Mouse (Mus musculus): Measurements from ENCODE around the gene Phrf1. TPM values are rescaled to one million over a fixed set of nuclear protein-coding genes. Genes with fewer than 3 reads are reported as not detected.

Phrf1 gene
- polyA plus RNA-seq (2012; rRNA removed) (37.6 and 42.6 TPM in 2 replicates), polyA plus RNA-seq (2014; fragmentation: Nextera tagmentation; extraction: Ambion mirVana) (65.9 and 72.7 TPM in 2 replicates)

DNA sequence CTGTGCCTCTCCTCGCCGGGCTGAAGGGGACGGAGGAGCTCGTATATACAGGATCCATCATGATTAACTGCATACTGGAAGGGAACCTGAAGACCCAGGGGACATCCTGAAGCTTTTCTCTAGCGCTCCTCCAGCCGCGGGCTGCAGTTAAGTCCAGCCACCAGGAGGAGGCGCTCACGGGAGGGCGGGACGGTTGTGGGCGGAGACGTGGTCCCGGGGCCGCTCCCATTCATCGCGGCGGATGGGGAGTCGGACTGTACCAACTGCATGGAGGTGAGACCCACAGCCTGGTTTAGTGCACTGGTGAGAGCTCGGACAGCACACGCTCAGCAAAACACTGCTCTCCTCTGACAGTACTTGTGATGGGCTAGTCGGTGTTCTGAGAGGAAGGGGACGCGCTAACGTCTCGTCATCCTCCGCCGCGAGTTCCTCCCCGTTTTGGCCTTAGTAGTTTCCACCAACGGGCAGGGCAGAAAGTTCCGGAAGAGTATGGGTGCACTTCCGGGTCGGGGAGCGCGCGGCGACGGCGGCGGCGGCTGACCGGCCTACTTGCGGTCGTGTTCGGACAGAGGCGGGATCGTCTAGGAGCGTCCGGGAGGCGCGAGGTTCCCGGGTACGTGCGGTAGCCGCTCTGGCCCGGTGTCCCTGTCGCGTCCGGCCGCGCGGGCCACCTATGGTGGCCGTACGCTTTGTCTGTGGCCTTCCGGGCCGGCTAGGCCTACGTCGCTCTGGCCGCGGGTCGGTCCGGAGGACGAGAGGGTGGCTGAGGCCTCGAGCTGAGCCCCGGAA is at the start of gene Phrf1:
Gene Phrf1, plus strand, starts transcription at position 506 of the 789 bp plus-strand sequence.
- Histone ChIP-seq H3K36me3 (ENCODE audit: control insufficient read depth, insufficient read depth, low read length) (peaks cover 31% of the 10 kb centered on the region), H3K4me2 (replicated peaks; ENCODE audit: low read depth, low read length, severe bottlenecking) (peak within 1 kb of the TSS; percentile 88), H3K27ac (replicated peaks; ENCODE audit: low read depth, low read length) (peak within 1 kb of the TSS; percentile 97), H3K4me1 (ENCODE audit: control insufficient read depth, insufficient read depth, low read length) (peaks cover 6% of the 10 kb centered on the region), H3K9ac (ENCODE audit: low read depth, low read length, severe bottlenecking) (peak within 1 kb of the TSS; percentile 95), H3K4me3 (replicated peaks; ENCODE audit: low read length) (peak within 1 kb of the TSS; percentile 97), H3K9me3 (ENCODE audit: control insufficient read depth, low read length) (no peaks in the 10 kb centered on the region), H3K27me3 (ENCODE audit: control insufficient read depth, insufficient read depth, low read length) (no peaks in the 10 kb centered on the region)
- whole genome bisulfite sequencing = under 1% methylated on average over 51 of the region's 76 CpGs
- DNase-seq (ENCODE audit: low spot score) (peak; percentile 81), ATAC-seq (ENCODE audit: low FRiP score, low read depth) (peak; percentile 94)
- TF ChIP-seq POLR2A (IDR thresholded peaks at IDR 0.05; ENCODE audit: borderline replicate concordance, extremely low read depth, insufficient read depth, insufficient read length) = peak; percentile 80; the same call in 1 of the 2 replicates

DNA sequence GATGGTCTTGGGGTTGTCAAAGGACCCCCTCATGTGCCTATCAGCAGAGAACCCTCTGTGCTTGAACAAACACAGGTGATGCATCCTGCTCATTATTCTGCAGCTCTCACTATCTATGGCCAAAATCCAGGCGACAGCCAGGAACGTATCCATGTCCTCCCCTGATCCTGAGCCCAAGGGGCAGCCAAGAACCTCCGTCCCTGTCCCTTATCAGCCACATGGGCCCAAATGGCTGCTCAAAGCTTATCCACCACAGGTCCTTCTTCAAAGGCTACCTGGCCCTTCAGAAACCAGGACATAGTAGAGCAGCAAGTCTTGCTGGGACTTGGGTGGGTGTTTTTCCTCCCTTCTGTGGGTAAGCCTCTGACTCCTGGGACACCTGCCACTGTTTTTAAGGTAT is 40.4 kb upstream of the Phrf1 start:
- TF ChIP-seq POLR2A (IDR thresholded peaks at IDR 0.05; ENCODE audit: borderline replicate concordance, extremely low read depth, insufficient read depth, insufficient read length) = no peak
- H3K4me2 ChIP-seq (replicated peaks; ENCODE audit: low read depth, low read length, severe bottlenecking) = no peak overlapping the region
- H3K9me3 ChIP-seq (ENCODE audit: control insufficient read depth, low read length) = no peaks in the 10 kb centered on the region
- no peaks in the 10 kb centered on the region for H3K27me3 ChIP-seq (ENCODE audit: control insufficient read depth, insufficient read depth, low read length)
- H3K4me3 ChIP-seq (replicated peaks; ENCODE audit: low read length) = no peak overlapping the region
- no peak overlapping the region for H3K9ac ChIP-seq (ENCODE audit: low read depth, low read length, severe bottlenecking)
- DNase-seq (ENCODE audit: low spot score) (no peak), ATAC-seq (ENCODE audit: low FRiP score, low read depth) (no peak)
- H3K36me3 ChIP-seq (ENCODE audit: control insufficient read depth, insufficient read depth, low read length) = peaks cover 35% of the 10 kb centered on the region
- H3K4me1 ChIP-seq (ENCODE audit: control insufficient read depth, insufficient read depth, low read length) = peaks cover 9% of the 10 kb centered on the region
- WGBS = 91% methylated on average over 3 of the region's 3 CpGs
- H3K27ac ChIP-seq (replicated peaks; ENCODE audit: low read depth, low read length) = no peak overlapping the region

DNA sequence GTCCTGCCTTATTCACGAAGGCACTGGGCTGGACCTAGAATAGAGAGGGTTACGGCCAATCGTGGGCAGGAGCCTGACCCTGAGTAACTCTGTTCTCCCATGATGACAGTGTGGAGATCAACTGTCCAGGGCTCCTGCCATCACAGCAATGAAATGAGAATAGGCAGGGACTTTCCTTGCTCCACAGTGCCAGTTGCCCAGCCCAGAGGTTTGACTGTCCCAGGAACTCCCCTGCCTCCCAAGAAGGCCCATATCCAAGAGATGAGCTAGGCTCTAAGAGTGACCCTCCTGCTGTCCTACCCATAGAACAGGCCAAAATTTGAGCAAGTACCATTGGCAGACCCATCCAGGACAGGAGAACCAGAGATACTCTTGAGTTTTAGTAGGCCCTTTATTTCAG is 39.9 kb upstream of the Phrf1 start:
- Histone ChIP-seq H3K9ac (ENCODE audit: low read depth, low read length, severe bottlenecking) (no peak overlapping the region), H3K4me2 (replicated peaks; ENCODE audit: low read depth, low read length, severe bottlenecking) (no peak overlapping the region), H3K27me3 (ENCODE audit: control insufficient read depth, insufficient read depth, low read length) (no peaks in the 10 kb centered on the region), H3K4me1 (ENCODE audit: control insufficient read depth, insufficient read depth, low read length) (peaks cover 9% of the 10 kb centered on the region), H3K9me3 (ENCODE audit: control insufficient read depth, low read length) (no peaks in the 10 kb centered on the region), H3K4me3 (replicated peaks; ENCODE audit: low read length) (no peak overlapping the region), H3K27ac (replicated peaks; ENCODE audit: low read depth, low read length) (no peak overlapping the region), H3K36me3 (ENCODE audit: control insufficient read depth, insufficient read depth, low read length) (peaks cover 35% of the 10 kb centered on the region)
- no peak for TF ChIP-seq POLR2A (IDR thresholded peaks at IDR 0.05; ENCODE audit: borderline replicate concordance, extremely low read depth, insufficient read depth, insufficient read length)
- ATAC-seq (ENCODE audit: low FRiP score, low read depth) (no peak), DNase-seq (ENCODE audit: low spot score) (no peak)
- 88% methylated on average over 3 of the region's 3 CpGs for WGBS

DNA sequence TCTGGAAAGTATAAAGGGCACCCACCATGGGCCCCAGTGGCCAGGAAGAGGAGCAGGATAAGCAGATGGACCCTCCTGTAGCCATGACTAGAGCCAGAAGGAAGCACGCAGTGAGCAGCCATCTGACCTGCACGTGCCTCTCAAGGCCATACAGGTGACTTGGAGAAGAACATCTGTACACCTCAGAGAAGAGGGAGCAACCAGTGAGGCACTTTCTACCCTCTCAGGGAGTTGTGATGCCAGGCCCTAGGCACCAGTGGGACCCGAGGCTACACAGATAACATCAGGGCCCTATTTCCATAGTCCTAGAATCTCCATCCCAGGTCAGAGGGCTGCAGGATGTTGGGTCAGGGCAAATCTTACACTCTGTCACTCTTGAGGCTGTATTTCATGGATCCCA is 38.4 kb upstream of the Phrf1 start:
- no peaks in the 10 kb centered on the region for H3K9me3 ChIP-seq (ENCODE audit: control insufficient read depth, low read length)
- H3K9ac ChIP-seq (ENCODE audit: low read depth, low read length, severe bottlenecking) = no peak overlapping the region
- H3K4me1 ChIP-seq (ENCODE audit: control insufficient read depth, insufficient read depth, low read length) = peaks cover 11% of the 10 kb centered on the region
- H3K4me3 ChIP-seq (replicated peaks; ENCODE audit: low read length) = no peak overlapping the region
- no peak overlapping the region for H3K27ac ChIP-seq (replicated peaks; ENCODE audit: low read depth, low read length)
- no peak for TF ChIP-seq POLR2A (IDR thresholded peaks at IDR 0.05; ENCODE audit: borderline replicate concordance, extremely low read depth, insufficient read depth, insufficient read length)
- no peaks in the 10 kb centered on the region for H3K27me3 ChIP-seq (ENCODE audit: control insufficient read depth, insufficient read depth, low read length)
- DNase-seq (ENCODE audit: low spot score) = no peak
- 93% methylated on average over 3 of the region's 3 CpGs for WGBS
- ATAC-seq (ENCODE audit: low FRiP score, low read depth) = no peak
- H3K36me3 ChIP-seq (ENCODE audit: control insufficient read depth, insufficient read depth, low read length) = peaks cover 35% of the 10 kb centered on the region
- H3K4me2 ChIP-seq (replicated peaks; ENCODE audit: low read depth, low read length, severe bottlenecking) = no peak overlapping the region

DNA sequence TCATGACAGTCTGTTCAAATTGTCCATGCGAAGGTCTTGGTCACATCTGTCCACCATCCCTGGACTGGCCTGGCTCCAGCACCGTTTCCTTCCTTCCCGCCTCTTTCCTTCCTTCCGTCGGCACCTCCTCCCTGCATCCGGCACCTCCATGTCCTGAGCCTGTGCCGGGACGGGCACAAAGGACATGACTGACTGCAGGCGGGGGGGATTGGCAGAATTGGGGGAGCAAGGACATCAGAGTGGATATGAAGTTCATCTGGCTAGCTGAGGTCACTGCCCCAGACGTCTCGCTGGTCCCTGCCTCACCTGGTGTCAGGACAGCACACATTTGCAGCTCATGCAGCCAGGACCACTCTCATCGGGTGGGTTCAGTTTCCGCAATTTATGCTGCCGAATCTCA is 37.5 kb upstream of the Phrf1 start:
- Histone ChIP-seq H3K36me3 (ENCODE audit: control insufficient read depth, insufficient read depth, low read length) (peaks cover 35% of the 10 kb centered on the region), H3K4me3 (replicated peaks; ENCODE audit: low read length) (no peak overlapping the region), H3K4me1 (ENCODE audit: control insufficient read depth, insufficient read depth, low read length) (peaks cover 13% of the 10 kb centered on the region), H3K27me3 (ENCODE audit: control insufficient read depth, insufficient read depth, low read length) (no peaks in the 10 kb centered on the region), H3K9ac (ENCODE audit: low read depth, low read length, severe bottlenecking) (no peak overlapping the region), H3K4me2 (replicated peaks; ENCODE audit: low read depth, low read length, severe bottlenecking) (no peak overlapping the region), H3K9me3 (ENCODE audit: control insufficient read depth, low read length) (no peaks in the 10 kb centered on the region), H3K27ac (replicated peaks; ENCODE audit: low read depth, low read length) (no peak overlapping the region)
- WGBS = 88% methylated on average over 14 of the region's 14 CpGs
- ATAC-seq (ENCODE audit: low FRiP score, low read depth) = no peak
- DNase-seq (ENCODE audit: low spot score) = no peak
- TF ChIP-seq POLR2A (IDR thresholded peaks at IDR 0.05; ENCODE audit: borderline replicate concordance, extremely low read depth, insufficient read depth, insufficient read length) = no peak
